Mouse (Mus musculus) frontal cortex, postnatal 25 days (tissue): ENCODE measurements around the gene Ccdc39.

Experiments
- DNase-seq, 2 experiments: peaks; one replicate each; pipeline ENCODE4 v3.0.0; 2022; ENCODE audit warnings: low spot score in 2 of 2

Gene Ccdc39

GRCm38 (mm10) chr3:33790975-33791374, 53.1 kb downstream of the Ccdc39 start:
- no peak for DNase-seq
